Mouse (Mus musculus) myocyte (in vitro differentiated cells): ENCODE results near the gene Mical2. TPM values are rescaled to one million over a fixed set of nuclear protein-coding genes. Genes with fewer than 3 reads are reported as not detected.

ENCODE experiments used
- H3K27me3 ChIP-seq: one replicate; pipeline ENCODE4 v1.6.1; 2011; ENCODE audit not compliant: control insufficient read depth, insufficient read depth, insufficient read length
- H3K36me3 ChIP-seq: one replicate; pipeline ENCODE4 v1.6.1; 2011; ENCODE audit not compliant: control insufficient read depth, insufficient read depth
- H3K4me2 ChIP-seq: one replicate; pipeline ENCODE4 v1.6.1; 2011; ENCODE audit warnings: low read depth, control low read depth
- H3K4me3 ChIP-seq: one replicate; pipeline ENCODE4 v1.5.1; 2011; ENCODE audit warnings: mild to moderate bottlenecking, control low read depth, moderate library complexity
- H3K79me2 ChIP-seq: one replicate; pipeline ENCODE4 v1.6.1; 2011; ENCODE audit not compliant: control insufficient read depth, insufficient read depth
- H3ac ChIP-seq: one replicate; pipeline ENCODE4 v1.6.1; 2011; ENCODE audit not compliant: control insufficient read depth, insufficient read length
- CEBPB ChIP-seq: IDR thresholded peaks from 2 replicates; pipeline ENCODE4 v1.6.1; 2011; ENCODE audit warnings: mild to moderate bottlenecking, moderate library complexity; ENCODE audit not compliant: poor library complexity, insufficient read depth, severe bottlenecking
- E2F4 ChIP-seq: IDR thresholded peaks from one replicate; pipeline ENCODE4 v1.6.1; 2011; ENCODE audit warnings: mild to moderate bottlenecking, control low read depth, moderate library complexity; ENCODE audit not compliant: insufficient read depth
- MAX ChIP-seq: IDR thresholded peaks from one replicate; pipeline ENCODE4 v1.6.1; 2011; ENCODE audit warnings: low read depth, mild to moderate bottlenecking, control low read depth
- MYOD1 ChIP-seq, 3 experiments: IDR thresholded peaks; one replicate each; pipeline ENCODE4 v1.6.1; 2011; ENCODE audit warnings: control low read depth in 2 of 3, low read depth in 2 of 3, mild to moderate bottlenecking in 2 of 3, moderate library complexity in 1 of 3; ENCODE audit not compliant: insufficient read length in 2 of 3, control insufficient read depth in 1 of 3
- MYOG ChIP-seq, 3 experiments: IDR thresholded peaks; one replicate each; pipeline ENCODE4 v1.6.1; 2011; ENCODE audit warnings: control low read depth in 2 of 3, low read depth in 2 of 3, mild to moderate bottlenecking in 2 of 3; ENCODE audit not compliant: insufficient read length in 2 of 3, control insufficient read depth in 1 of 3, insufficient read depth in 1 of 3
- POLR2A ChIP-seq: IDR thresholded peaks from one replicate; pipeline ENCODE4 v1.6.1; 2011; ENCODE audit warnings: low read depth, mild to moderate bottlenecking, control low read depth, moderate library complexity; ENCODE audit not compliant: insufficient read length
- POLR2AphosphoS2 ChIP-seq: IDR thresholded peaks from one replicate; pipeline ENCODE4 v1.6.1; 2011; ENCODE audit warnings: low read depth, control low read depth; ENCODE audit not compliant: insufficient read length
- REST ChIP-seq: IDR thresholded peaks from one replicate; pipeline ENCODE4 v1.6.1; 2011; ENCODE audit warnings: mild to moderate bottlenecking, control low read depth, moderate library complexity; ENCODE audit not compliant: insufficient read depth, insufficient read length
- SRF ChIP-seq: IDR thresholded peaks from one replicate; pipeline ENCODE4 v1.6.1; 2011; ENCODE audit warnings: low read depth; ENCODE audit not compliant: control insufficient read depth, insufficient read length
- TCF12 ChIP-seq: IDR thresholded peaks from one replicate; pipeline ENCODE4 v1.6.1; 2011; ENCODE audit warnings: mild to moderate bottlenecking, control low read depth; ENCODE audit not compliant: poor library complexity, insufficient read depth, severe bottlenecking
- TCF3 ChIP-seq: IDR thresholded peaks from one replicate; pipeline ENCODE4 v1.6.1; 2011; ENCODE audit warnings: low read depth, control low read depth; ENCODE audit not compliant: insufficient read length
- USF1 ChIP-seq: IDR thresholded peaks from one replicate; pipeline ENCODE4 v1.6.1; 2011; ENCODE audit warnings: low read depth, mild to moderate bottlenecking, control low read depth, moderate library complexity
- polyA plus RNA-seq: library from polyadenylated mRNA; unstranded; fragments of >200 nt; fragmentation: generic; extraction: Trizol; gene quantifications from one replicate; pipeline ENCODE4 v1.2.1, GENCODE M21; 2012; ENCODE audit warnings: missing spikeins

Gene Mical2
- polyA plus RNA-seq, 1 experiment = 34.8 TPM

GRCm38 (mm10) chr7:112310017-112310360 is 84.3 kb downstream of the Mical2 start:
- Histone ChIP-seq H3K27me3 (no peaks in the 10 kb centered on the region), H3K4me2 (no peak overlapping the region), H3K36me3 (peaks cover 44% of the 10 kb centered on the region), H3ac (no peak overlapping the region), H3K4me3 (no peak overlapping the region), H3K79me2 (peaks cover 6% of the 10 kb centered on the region)
- no peak for TF ChIP-seq USF1
- no peak for TF ChIP-seq E2F4
- TF ChIP-seq MAX = no peak
- no peak for TF ChIP-seq MYOD1 (IDR thresholded peaks at IDR 0.05; ENCODE audit: control insufficient read depth in 1 of 3, insufficient read length in 2 of 3, low read depth in 2 of 3)
- no peak for TF ChIP-seq POLR2AphosphoS2
- no peak for TF ChIP-seq REST
- no peak for TF ChIP-seq POLR2A
- TF ChIP-seq MYOG (IDR thresholded peaks at IDR 0.05; ENCODE audit: control insufficient read depth in 1 of 3, insufficient read depth in 1 of 3, insufficient read length in 2 of 3, low read depth in 2 of 3) = no peak
- no peak for TF ChIP-seq TCF12
- TF ChIP-seq TCF3 = no peak
- no peak for TF ChIP-seq CEBPB
- TF ChIP-seq SRF = no peak

- H3K4me2 ChIP-seq = no peak overlapping the region
- H3K4me3 ChIP-seq = no peak overlapping the region
- H3K36me3 ChIP-seq = peaks cover 47% of the 10 kb centered on the region
- H3ac ChIP-seq = no peak overlapping the region
- H3K79me2 ChIP-seq = no peaks in the 10 kb centered on the region
- no peak for TF ChIP-seq POLR2AphosphoS2
- no peak for TF ChIP-seq USF1
- no peak for TF ChIP-seq POLR2A
- H3K27me3 ChIP-seq = no peaks in the 10 kb centered on the region
These were observed 87.6 kb downstream of the Mical2 start for GRCm38 (mm10) chr7:112313211-112313610.

- no peak for TF ChIP-seq SRF
- no peak overlapping the region for H3ac ChIP-seq
- no peak overlapping the region for H3K4me2 ChIP-seq
- H3K27me3 ChIP-seq = no peaks in the 10 kb centered on the region
- H3K36me3 ChIP-seq = peaks cover 47% of the 10 kb centered on the region
- no peaks in the 10 kb centered on the region for H3K79me2 ChIP-seq
- no peak overlapping the region for H3K4me3 ChIP-seq
These were observed 88.0 kb downstream of the Mical2 start for GRCm38 (mm10) chr7:112313670-112314069.

- Histone ChIP-seq H3ac (no peak overlapping the region), H3K36me3 (peaks cover 42% of the 10 kb centered on the region), H3K79me2 (no peaks in the 10 kb centered on the region), H3K4me3 (no peak overlapping the region), H3K27me3 (no peaks in the 10 kb centered on the region), H3K4me2 (peak overlapping the region; percentile 62)
- no peak for TF ChIP-seq USF1
- TF ChIP-seq POLR2AphosphoS2 = no peak
- TF ChIP-seq POLR2A = no peak
- no peak for TF ChIP-seq E2F4
- TF ChIP-seq SRF = no peak
- peak; percentile 5 for TF ChIP-seq TCF12
- TF ChIP-seq REST = no peak
- TF ChIP-seq TCF3 = no peak
- no peak for TF ChIP-seq MAX
- TF ChIP-seq MYOG (IDR thresholded peaks at IDR 0.05; ENCODE audit: control insufficient read depth in 1 of 3, insufficient read depth in 1 of 3, insufficient read length in 2 of 3, low read depth in 2 of 3) = peak in 2 of 3 experiments; percentile 5 to 41
- TF ChIP-seq CEBPB = no peak
- TF ChIP-seq MYOD1 (IDR thresholded peaks at IDR 0.05; ENCODE audit: control insufficient read depth in 1 of 3, insufficient read length in 2 of 3, low read depth in 2 of 3) = peak in 2 of 3 experiments; percentile 42 to 70
These were observed 90.6 kb downstream of the Mical2 start for GRCm38 (mm10) chr7:112316239-112316638.

GRCm38 (mm10) chr7:112317491-112317890 is 91.8 kb downstream of the Mical2 start:
- Histone ChIP-seq H3ac (no peak overlapping the region), H3K4me3 (no peak overlapping the region), H3K79me2 (no peaks in the 10 kb centered on the region), H3K36me3 (peaks cover 40% of the 10 kb centered on the region), H3K27me3 (no peaks in the 10 kb centered on the region), H3K4me2 (no peak overlapping the region)
- TF ChIP-seq E2F4 (no peak), MAX (no peak), REST (no peak), MYOD1 (IDR thresholded peaks at IDR 0.05; ENCODE audit: control insufficient read depth in 1 of 3, insufficient read length in 2 of 3, low read depth in 2 of 3) (no peak), POLR2A (no peak)

- no peak overlapping the region for H3K4me3 ChIP-seq
- no peaks in the 10 kb centered on the region for H3K27me3 ChIP-seq
- no peak overlapping the region for H3ac ChIP-seq
- no peak overlapping the region for H3K4me2 ChIP-seq
- no peak for TF ChIP-seq CEBPB
- TF ChIP-seq MAX = no peak
- TF ChIP-seq POLR2AphosphoS2 = no peak
- peaks cover 42% of the 10 kb centered on the region for H3K36me3 ChIP-seq
- H3K79me2 ChIP-seq = no peaks in the 10 kb centered on the region
These were observed 92.7 kb downstream of the Mical2 start for GRCm38 (mm10) chr7:112318306-112318705.
